Mouse (Mus musculus): ENCODE data around the gene Kctd12. TPM values are rescaled to one million over a fixed set of nuclear protein-coding genes. Genes with fewer than 3 reads are reported as not detected.

Kctd12 gene
- total and polyA plus RNA-seq, 3 experiments, result 7.1 to 22.3 (median 18.1) TPM

- no peak overlapping the region for H3K27ac ChIP-seq
- no peaks in the 10 kb centered on the region for H3K36me3 ChIP-seq (ENCODE audit: control insufficient read depth, insufficient read depth, low read length)
- intact Hi-C loops (cut with DNase I), result loop anchor here (1.0 kb wide), 2 partner anchors 40 to 526 kb away; no protein-coding TSS in a partner anchor
- 20% methylated on average over 5 of the region's 5 CpGs for WGBS
- H3K79me2 ChIP-seq (replicated peaks; ENCODE audit: control insufficient read depth, insufficient read depth, low read length), result no peaks in the 10 kb centered on the region
- H3K27me3 ChIP-seq (ENCODE audit: control insufficient read depth, insufficient read depth, low read length), result no peaks in the 10 kb centered on the region
- H3K4me3 ChIP-seq, result no peak overlapping the region
- no peak overlapping the region for H3K9ac ChIP-seq (ENCODE audit: low read depth, low read length)
- peak; percentile 15 to 40 for DNase-seq
- peaks cover 1% of the 10 kb centered on the region; the same call in 1 of the 2 replicates for H3K4me1 ChIP-seq (ENCODE audit: control insufficient read depth, insufficient read depth, low read length)
- no peak for TF ChIP-seq POLR2A (IDR thresholded peaks at IDR 0.05; ENCODE audit: insufficient read depth, low read depth, low read length)
- TF ChIP-seq EP300 (IDR thresholded peaks at IDR 0.05; ENCODE audit: insufficient read depth, low read depth, low read length), result 0 out of 2 replicates have a peak, but pooled peaks have one; percentile 8
- TF ChIP-seq CTCF (IDR thresholded peaks at IDR 0.05), result peak; percentile 83
These were observed 29.3 kb upstream of the Kctd12 start for GRCm38 (mm10) chr14:103011782-103012181.

GRCm38 (mm10) chr14:103007737-103008136 lies 25.3 kb upstream of the Kctd12 start:
- DNase-seq, result no peak
- Histone ChIP-seq H3K27ac (no peak overlapping the region), H3K9ac (ENCODE audit: low read depth, low read length) (no peak overlapping the region), H3K4me1 (ENCODE audit: control insufficient read depth, insufficient read depth, low read length) (peaks cover 1% of the 10 kb centered on the region; the same call in 1 of the 2 replicates), H3K27me3 (ENCODE audit: control insufficient read depth, insufficient read depth, low read length) (no peaks in the 10 kb centered on the region), H3K36me3 (ENCODE audit: control insufficient read depth, insufficient read depth, low read length) (no peaks in the 10 kb centered on the region), H3K4me3 (no peak overlapping the region), H3K79me2 (replicated peaks; ENCODE audit: control insufficient read depth, insufficient read depth, low read length) (no peaks in the 10 kb centered on the region)
- TF ChIP-seq POLR2A (IDR thresholded peaks at IDR 0.05; ENCODE audit: insufficient read depth, low read depth, low read length) (no peak), CTCF (IDR thresholded peaks at IDR 0.05) (no peak), EP300 (IDR thresholded peaks at IDR 0.05; ENCODE audit: insufficient read depth, low read depth, low read length) (no peak)
- WGBS, result 68% methylated on average over 4 of the region's 4 CpGs
- intact Hi-C loops (cut with DNase I), result no loop called here

GRCm38 (mm10) chr14:102994662-102995561 lies 12.5 kb upstream of the Kctd12 start:
- no peaks in the 10 kb centered on the region for H3K36me3 ChIP-seq (ENCODE audit: control insufficient read depth, insufficient read depth, low read length)
- peak; percentile 70 to 77 for DNase-seq
- H3K27me3 ChIP-seq (ENCODE audit: control insufficient read depth, insufficient read depth, low read length), result no peaks in the 10 kb centered on the region
- TF ChIP-seq EP300 (IDR thresholded peaks at IDR 0.05; ENCODE audit: insufficient read depth, low read depth, low read length) (peak; percentile 69; the same call in 1 of the 2 replicates), POLR2A (IDR thresholded peaks at IDR 0.05; ENCODE audit: insufficient read depth, low read depth, low read length) (no peak), CTCF (IDR thresholded peaks at IDR 0.05) (no peak)
- intact Hi-C loops (cut with DNase I), result loop anchor here (5.0 kb wide), 1 partner anchor 1048 kb away; no protein-coding TSS in a partner anchor
- WGBS, result 19% methylated on average over 6 of the region's 6 CpGs
- H3K4me3 ChIP-seq, result no peak overlapping the region
- no peaks in the 10 kb centered on the region for H3K79me2 ChIP-seq (replicated peaks; ENCODE audit: control insufficient read depth, insufficient read depth, low read length)
- no peak overlapping the region for H3K27ac ChIP-seq
- H3K9ac ChIP-seq (ENCODE audit: low read depth, low read length), result no peak overlapping the region
- no peaks in the 10 kb centered on the region; the same call in 1 of the 2 replicates for H3K4me1 ChIP-seq (ENCODE audit: control insufficient read depth, insufficient read depth, low read length)

GRCm38 (mm10) chr14:102990765-102991164 lies 8.3 kb upstream of the Kctd12 start:
- Histone ChIP-seq H3K27me3 (ENCODE audit: control insufficient read depth, insufficient read depth, low read length) (no peaks in the 10 kb centered on the region), H3K27ac (no peak overlapping the region), H3K9ac (ENCODE audit: low read depth, low read length) (no peak overlapping the region), H3K4me3 (no peak overlapping the region), H3K36me3 (ENCODE audit: control insufficient read depth, insufficient read depth, low read length) (no peaks in the 10 kb centered on the region), H3K79me2 (replicated peaks; ENCODE audit: control insufficient read depth, insufficient read depth, low read length) (no peaks in the 10 kb centered on the region), H3K4me1 (ENCODE audit: control insufficient read depth, insufficient read depth, low read length) (no peaks in the 10 kb centered on the region; the same call in 1 of the 2 replicates)
- DNase-seq, result no peak
- WGBS, result 48% methylated on average over 3 of the region's 3 CpGs
- intact Hi-C loops (cut with DNase I), result loop anchor here (5.0 kb wide), 1 partner anchor 1043 kb away; no protein-coding TSS in a partner anchor
- no peak for TF ChIP-seq EP300 (IDR thresholded peaks at IDR 0.05; ENCODE audit: insufficient read depth, low read depth, low read length)
- TF ChIP-seq POLR2A (IDR thresholded peaks at IDR 0.05; ENCODE audit: insufficient read depth, low read depth, low read length), result no peak
- TF ChIP-seq CTCF (IDR thresholded peaks at IDR 0.05), result no peak

- peak; percentile 42 for DNase-seq
- H3K79me2 ChIP-seq (replicated peaks; ENCODE audit: control insufficient read depth, insufficient read depth, low read length), result no peaks in the 10 kb centered on the region
These were observed 7.4 kb upstream of the Kctd12 start for GRCm38 (mm10) chr14:102989866-102990265.

More at GRCm38 (mm10) chr14:102989866-102990265, 7.4 kb upstream of the Kctd12 start:
- Histone ChIP-seq H3K4me3 (no peak overlapping the region), H3K4me1 (ENCODE audit: control insufficient read depth, insufficient read depth, low read length) (no peaks in the 10 kb centered on the region), H3K27me3 (ENCODE audit: control insufficient read depth, insufficient read depth, low read length) (no peaks in the 10 kb centered on the region), H3K27ac (no peak overlapping the region), H3K9ac (ENCODE audit: low read depth, low read length) (no peak overlapping the region), H3K36me3 (ENCODE audit: control insufficient read depth, insufficient read depth, low read length) (no peaks in the 10 kb centered on the region)
- TF ChIP-seq POLR2A (IDR thresholded peaks at IDR 0.05; ENCODE audit: insufficient read depth, low read depth, low read length) (no peak), EP300 (IDR thresholded peaks at IDR 0.05; ENCODE audit: insufficient read depth, low read depth, low read length) (no peak), CTCF (IDR thresholded peaks at IDR 0.05) (no peak)
- intact Hi-C loops (cut with DNase I), result loop anchor here (5.0 kb wide), 1 partner anchor 1043 kb away; no protein-coding TSS in a partner anchor
- 38% methylated on average over 5 of the region's 5 CpGs for WGBS
